Mouse (Mus musculus): ENCODE measurements around the gene Cpeb1. TPM values are rescaled to one million over a fixed set of nuclear protein-coding genes. Genes with fewer than 3 reads are reported as not detected.
A peak's percentile ranks its signal among the peaks of the same experiment; 100 is the strongest.

Cpeb1 gene
- total RNA-seq, 2 experiments from 2014 or later: 9.8 to 11.5 TPM

- DNase-seq: peak; percentile 41 to 57
- intact Hi-C loops (cut with DNase I): no loop called here
Observed at GRCm38 (mm10) chr7:81372337-81372920, 82.8 kb downstream of the Cpeb1 start.

DNA sequence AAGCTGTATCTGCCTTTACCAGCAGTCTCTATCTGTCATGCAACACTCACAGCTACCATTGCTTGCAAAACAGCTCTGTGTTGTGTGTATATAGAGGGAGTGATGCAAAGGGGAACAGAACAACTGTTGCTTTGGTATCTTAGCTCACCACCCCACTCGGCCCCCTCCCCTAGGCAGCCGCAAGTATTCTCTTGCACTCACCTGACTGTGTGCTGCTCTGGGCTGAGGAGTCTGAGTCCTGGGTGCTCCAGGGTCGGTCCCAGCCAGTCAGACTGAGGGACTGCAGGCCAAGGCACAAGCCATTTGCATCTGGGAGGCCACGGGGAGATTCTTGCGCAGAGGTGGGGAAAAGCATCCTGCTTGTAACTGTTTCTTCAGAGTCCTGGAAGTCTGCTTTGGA lies 83.5 kb downstream of the Cpeb1 start:
- intact Hi-C loops (cut with DNase I): no loop called here
- no peak for DNase-seq

DNA sequence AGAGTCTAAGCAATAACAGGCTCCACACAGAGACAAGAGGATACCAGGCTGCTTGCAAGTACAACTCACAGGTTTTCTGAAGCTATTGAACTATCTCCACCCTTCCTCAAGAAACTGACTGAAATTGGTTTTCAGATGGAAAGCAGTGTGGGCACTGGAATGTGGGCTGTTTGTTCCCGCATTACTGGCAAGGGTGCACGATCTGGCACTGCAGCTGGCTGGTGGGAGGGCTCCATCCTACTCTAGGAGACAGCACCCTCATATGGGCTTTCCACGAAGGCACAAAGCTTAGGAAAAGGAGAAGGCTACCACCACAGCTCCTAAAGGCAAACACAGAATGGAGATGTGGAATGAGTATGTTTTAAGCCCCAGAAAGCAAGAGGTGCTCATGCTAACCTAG lies 85.5 kb downstream of the Cpeb1 start:
- intact Hi-C loops (cut with DNase I): no loop called here
- no peak for DNase-seq

DNA sequence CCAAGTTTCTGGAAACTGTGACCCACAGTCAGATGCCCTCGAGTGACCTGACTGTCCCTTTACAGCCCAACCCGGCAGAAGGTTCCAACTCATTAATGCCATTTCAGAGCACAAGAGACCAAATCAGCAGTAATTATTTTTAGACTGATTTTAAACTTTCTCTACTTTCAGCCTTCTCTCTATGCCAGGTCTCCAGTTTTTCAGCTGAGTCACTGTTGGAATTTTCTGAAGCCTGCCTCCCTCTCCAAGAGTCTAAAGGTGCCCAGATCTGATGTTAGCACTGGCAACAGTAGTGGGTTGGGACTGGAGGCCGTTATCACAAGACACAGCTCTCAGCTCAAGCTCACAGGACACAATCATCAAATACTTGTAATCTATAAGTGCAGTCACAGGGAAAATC lies 87.3 kb downstream of the Cpeb1 start:
- DNase-seq: no peak
- intact Hi-C loops (cut with DNase I): no loop called here

DNA sequence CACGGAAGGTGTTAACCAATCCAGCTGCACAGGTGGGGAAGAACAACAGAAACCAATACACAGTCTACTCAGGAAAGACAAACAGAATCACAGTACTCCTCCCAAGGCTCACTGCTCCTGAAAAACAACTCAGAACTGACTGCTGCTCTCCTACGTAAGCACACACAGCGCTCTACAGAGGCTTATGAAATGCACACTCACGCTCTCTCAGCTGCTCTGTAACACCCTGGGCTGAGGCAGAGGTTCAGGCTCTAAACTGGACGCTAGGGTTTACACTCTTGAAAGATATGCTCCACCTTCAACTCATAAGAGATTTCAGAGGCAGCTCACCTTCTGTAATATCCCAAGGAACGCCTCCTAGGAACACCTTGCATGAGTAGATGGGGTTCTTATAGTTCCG lies 98.3 kb downstream of the Cpeb1 start:
- intact Hi-C loops (cut with DNase I): no loop called here
- no peak for DNase-seq

- intact Hi-C loops (cut with DNase I): no loop called here
Observed at GRCm38 (mm10) chr7:81356360-81356759, 98.9 kb downstream of the Cpeb1 start.

GRCm38 (mm10) chr7:81355746-81356145 lies 99.5 kb downstream of the Cpeb1 start:
- no peak for DNase-seq
- intact Hi-C loops (cut with DNase I): no loop called here

More at GRCm38 (mm10) chr7:81356360-81356759, 98.9 kb downstream of the Cpeb1 start:
- no peak for DNase-seq

DNA sequence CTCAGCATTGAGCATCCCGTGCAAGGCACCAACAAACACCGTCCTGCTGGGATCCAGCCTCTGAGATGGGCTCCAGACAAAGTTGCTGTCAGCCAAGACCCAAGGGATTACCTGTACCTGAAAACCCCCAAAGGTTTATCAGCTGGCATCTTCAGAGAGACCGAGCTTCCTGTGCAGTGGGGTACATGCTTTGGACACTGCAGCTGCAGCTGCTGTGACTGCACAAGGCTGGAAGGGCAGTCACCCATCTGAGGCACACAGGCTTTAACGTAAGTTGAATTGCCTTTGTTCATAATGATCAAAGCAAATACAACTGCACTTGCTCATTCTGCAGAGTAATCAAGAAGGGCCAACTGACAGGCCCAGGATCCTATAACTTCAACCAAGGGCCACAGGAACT lies 103.4 kb downstream of the Cpeb1 start:
- intact Hi-C loops (cut with DNase I): no loop called here
- DNase-seq: no peak

DNA sequence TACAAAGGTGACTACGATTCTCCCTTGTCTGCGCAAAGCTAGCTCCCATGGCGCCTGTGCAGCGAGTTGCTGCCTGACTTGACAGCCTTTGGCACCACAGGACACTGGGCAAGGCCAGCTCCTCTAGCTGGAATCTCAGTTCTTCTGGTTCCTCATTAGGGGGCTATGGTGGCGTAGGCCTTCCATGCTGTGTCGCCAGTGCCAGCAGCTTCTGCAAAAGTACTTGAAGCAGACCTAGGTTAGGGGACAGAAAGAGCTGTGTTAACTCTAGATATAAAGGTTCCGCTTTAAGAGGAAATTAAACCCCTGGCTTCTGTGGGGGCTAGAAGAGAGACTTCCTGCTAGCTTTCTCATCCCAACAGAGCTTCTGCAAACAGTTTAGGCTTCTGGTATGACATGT lies 107.1 kb downstream of the Cpeb1 start:
- no peak for DNase-seq
- intact Hi-C loops (cut with DNase I): loop anchor here (10.0 kb wide), 1 partner anchor 353 kb away; the partner anchor contains the start of gene Zfp592

DNA sequence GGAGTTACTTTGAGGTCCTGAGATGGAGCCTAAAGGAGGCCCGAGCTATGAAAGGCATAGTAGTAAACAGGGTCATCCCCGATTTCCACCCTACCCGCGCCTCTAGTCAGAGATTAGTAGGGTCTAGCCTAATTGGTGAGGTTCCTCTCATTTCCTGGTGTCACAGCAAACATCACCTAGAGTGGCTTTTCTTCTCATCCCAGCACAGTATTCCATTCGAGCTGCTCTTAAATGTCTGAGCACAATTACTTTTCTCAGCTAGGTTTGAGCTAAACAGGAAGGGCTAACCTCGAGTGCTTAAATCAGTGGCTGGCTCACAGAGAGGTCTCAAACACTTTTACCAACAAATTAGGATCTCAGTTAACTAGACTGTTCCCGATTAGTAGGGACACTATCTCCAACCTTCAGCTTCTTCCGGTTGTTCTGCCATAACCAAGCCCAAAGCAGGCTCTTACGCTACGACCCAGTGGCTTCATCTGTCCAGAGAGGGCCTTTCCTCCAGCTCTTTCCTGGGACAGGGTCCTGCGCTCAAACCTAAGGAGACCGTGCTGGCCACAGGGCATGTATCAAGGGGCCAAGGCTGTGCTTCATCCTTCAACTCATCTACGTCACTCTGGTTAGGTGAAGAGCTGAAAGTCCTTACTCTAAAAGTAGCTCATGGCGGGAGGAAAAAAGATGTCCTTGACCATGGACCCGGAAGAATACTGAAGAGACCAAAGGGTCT lies 109.7 kb downstream of the Cpeb1 start:
- intact Hi-C loops (cut with DNase I): loop anchor here (2.0 to 10.0 kb wide), 2 partner anchors 225 to 351 kb away; partner anchors contain the start of genes Whamm and Zfp592
- no peak for DNase-seq

DNA sequence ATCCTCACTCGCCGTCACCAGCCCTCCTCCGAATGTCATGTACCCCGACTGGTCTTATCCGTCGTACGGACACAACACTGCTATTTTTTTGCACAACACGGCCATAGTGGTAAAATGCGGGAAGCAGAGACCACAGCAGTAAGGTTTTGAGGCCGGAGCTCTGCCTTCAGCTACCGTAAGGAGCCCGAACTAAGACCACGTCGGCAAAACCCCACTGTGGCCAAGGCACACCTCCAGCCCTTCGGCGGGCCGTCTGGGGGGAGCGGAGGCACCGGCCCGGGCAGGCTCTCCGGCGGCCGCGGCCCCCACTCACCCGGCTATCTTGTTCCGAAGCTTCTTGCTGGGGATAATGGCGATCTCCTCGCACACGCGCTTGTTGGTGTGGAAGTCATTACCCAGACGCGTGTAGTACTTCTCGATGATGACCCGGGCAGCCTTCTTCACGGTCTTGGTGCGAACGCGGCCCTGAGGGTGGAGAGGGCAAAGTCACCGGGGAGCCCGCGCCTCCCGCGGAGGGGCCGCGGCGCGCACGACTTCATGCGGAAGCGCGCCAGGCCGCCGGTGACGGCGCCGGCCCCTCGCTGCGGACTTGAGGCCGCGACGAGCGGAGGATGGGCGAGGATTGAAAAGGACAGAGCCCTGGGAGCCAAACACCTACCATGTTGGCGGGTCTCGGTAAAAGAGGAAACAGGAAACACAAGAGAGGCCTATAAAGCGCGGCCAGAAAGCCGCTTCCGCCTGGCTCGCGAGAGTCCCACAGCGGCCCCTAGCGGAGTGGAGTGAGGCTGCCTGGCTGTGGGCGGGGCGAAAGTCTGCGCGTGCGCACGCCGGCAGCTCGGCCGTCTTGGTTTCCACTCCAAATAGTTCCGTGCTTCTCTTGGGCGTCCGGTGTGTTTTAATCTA lies 110.5 kb downstream of the Cpeb1 start, which contains the start of gene Rps17:
TSS of gene Rps17 (minus strand) at position 711 of the 903 bp plus-strand sequence.
- intact Hi-C loops (cut with DNase I): loop anchor here (2.0 to 10.0 kb wide), 2 partner anchors 226 to 350 kb away; partner anchors contain the start of genes Whamm and Zfp592
- peak; percentile 98 to 99 for DNase-seq

DNA sequence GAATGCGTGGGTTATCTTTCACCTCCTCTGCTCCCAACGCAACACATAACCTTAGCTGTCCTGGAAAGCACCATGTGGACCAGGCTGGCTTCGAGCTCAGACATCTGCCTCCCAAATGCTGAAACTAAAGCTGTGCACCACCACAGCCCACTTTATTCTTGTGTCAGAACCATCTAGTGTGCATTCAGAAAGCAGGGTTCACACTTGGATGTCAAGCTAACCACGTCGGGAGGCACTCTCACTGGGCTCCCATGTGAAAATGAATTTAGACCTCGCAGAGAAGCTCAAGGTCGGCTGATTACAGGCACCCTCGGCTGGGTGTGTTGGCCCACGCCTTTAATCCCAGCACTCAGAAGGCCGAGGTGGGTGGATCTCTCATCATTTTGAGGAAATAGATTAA lies 111.4 kb downstream of the Cpeb1 start:
- intact Hi-C loops (cut with DNase I): loop anchor here (2.0 to 10.0 kb wide), 2 partner anchors 227 to 349 kb away; partner anchors contain the start of genes Whamm and Zfp592
- DNase-seq: peak in 1 of 2 experiments; percentile 27

DNA sequence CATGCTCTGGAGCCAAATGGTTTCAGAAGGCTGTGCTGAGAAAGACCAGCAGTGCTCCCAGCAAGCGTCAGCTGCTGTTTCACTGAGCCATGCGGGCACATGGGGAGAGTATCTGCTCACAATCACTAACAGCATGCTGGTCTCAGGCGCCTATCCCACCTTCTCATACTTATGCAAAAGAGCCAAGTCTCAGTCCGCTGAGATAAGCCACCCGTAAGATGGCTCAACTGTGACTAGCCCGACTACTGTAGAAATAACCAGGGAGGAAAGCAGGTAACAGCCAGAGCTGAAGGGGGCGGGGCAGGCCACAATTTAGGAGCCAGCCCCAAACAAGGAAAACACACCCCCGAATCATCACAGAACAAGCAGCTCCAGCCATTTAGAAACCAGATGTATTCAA lies 111.9 kb downstream of the Cpeb1 start:
- intact Hi-C loops (cut with DNase I): loop anchor here (10.0 kb wide), 1 partner anchor 349 kb away; the partner anchor contains the start of gene Zfp592
- DNase-seq: no peak

DNA sequence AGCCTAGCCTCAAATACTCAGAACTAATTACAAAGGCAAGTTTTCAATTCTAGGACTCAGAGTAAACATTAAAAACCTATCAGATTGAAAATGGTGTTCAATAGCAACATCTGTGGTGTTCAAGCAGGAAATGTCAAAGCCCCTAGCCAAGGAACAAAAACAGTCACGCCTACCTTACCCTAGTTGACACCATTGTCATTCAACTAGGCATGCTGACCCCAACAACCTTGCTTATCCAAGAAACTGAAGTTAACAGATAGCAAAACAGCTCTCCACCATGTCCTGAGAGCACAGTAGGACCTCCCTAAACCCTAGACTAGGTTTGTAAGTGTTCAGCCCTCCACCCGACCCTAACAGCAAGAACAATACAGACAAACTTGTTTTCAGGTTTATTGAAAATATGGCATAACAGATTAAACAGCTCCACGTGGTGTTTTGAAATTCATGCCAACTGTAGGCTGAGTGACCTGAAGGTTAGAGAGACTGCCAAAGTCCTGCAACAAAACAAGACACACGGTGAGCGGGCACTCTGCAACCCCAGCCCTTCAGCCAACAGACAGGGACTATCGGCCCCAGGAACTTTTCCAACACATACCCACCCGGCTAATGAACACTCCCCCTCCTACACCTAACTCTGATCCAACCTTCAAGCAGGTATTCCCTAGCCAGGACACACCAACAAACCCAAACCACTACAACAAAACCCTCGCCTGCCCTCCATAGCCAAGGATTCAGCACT lies 112.7 kb downstream of the Cpeb1 start:
- intact Hi-C loops (cut with DNase I): loop anchor here (10.0 kb wide), 1 partner anchor 348 kb away; the partner anchor contains the start of gene Zfp592
- no peak for DNase-seq

DNA sequence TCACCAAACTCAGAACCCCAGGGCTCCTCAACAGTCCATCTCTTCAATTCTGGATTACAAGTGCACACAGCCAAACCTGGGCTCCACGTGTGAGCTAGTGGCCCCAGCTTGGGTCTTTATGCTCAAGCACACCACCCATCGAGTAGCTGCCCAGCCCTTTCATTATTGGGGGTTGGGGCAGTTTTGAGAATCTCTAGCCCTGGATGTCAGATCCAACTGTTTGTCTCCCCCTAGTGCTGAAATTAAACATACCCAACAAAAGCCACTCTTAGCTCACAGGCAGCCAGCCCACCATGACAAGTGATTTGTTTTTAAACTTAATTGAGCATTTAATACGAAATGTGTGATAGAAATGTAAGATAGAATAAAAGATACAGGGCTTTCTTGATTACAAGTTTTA lies 113.7 kb downstream of the Cpeb1 start:
- peak; percentile 39 to 62 for DNase-seq
- intact Hi-C loops (cut with DNase I): loop anchor here (1.0 to 10.0 kb wide), 2 partner anchors 173 to 347 kb away; partner anchors contain the start of gene Zfp592

- intact Hi-C loops (cut with DNase I): loop anchor here (10.0 kb wide), 1 partner anchor 345 kb away; the partner anchor contains the start of gene Zfp592
- DNase-seq: peak; percentile 42 to 70
Observed at GRCm38 (mm10) chr7:81339783-81340182, 115.5 kb downstream of the Cpeb1 start.

GRCm38 (mm10) chr7:81338522-81338873 lies 116.8 kb downstream of the Cpeb1 start:
- DNase-seq: no peak
- intact Hi-C loops (cut with DNase I): no loop called here

GRCm38 (mm10) chr7:81337785-81338521 lies 117.3 kb downstream of the Cpeb1 start:
- intact Hi-C loops (cut with DNase I): no loop called here
- no peak for DNase-seq

DNA sequence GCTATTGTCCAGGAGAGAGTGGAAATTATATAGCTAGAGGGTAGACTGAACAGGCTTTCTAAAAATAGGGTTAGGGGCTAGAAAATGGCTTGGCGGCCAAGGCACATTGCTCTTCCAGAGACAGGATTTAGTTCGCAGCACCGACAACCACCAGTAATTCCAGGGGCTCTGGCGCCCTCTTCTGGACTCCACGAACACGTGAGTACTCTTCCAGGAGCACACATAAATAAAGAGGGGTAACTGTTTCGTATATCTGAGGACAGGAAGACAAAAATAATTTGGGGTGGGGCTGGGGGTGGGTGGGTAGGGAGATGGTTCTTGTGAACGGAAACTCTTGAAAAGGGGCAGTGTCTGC lies 118.9 kb downstream of the Cpeb1 start:
- peak; percentile 63 to 77 for DNase-seq
- intact Hi-C loops (cut with DNase I): loop anchor here (1.0 kb wide), 2 partner anchors 126 to 169 kb away; no protein-coding TSS in a partner anchor
